Mouse (Mus musculus): ENCODE measurements around the gene Asic4. TPM values are rescaled to one million over a fixed set of nuclear protein-coding genes. Genes with fewer than 3 reads are reported as not detected.

Asic4 gene
- polyA plus RNA-seq, 1 experiment, result not detected

DNA sequence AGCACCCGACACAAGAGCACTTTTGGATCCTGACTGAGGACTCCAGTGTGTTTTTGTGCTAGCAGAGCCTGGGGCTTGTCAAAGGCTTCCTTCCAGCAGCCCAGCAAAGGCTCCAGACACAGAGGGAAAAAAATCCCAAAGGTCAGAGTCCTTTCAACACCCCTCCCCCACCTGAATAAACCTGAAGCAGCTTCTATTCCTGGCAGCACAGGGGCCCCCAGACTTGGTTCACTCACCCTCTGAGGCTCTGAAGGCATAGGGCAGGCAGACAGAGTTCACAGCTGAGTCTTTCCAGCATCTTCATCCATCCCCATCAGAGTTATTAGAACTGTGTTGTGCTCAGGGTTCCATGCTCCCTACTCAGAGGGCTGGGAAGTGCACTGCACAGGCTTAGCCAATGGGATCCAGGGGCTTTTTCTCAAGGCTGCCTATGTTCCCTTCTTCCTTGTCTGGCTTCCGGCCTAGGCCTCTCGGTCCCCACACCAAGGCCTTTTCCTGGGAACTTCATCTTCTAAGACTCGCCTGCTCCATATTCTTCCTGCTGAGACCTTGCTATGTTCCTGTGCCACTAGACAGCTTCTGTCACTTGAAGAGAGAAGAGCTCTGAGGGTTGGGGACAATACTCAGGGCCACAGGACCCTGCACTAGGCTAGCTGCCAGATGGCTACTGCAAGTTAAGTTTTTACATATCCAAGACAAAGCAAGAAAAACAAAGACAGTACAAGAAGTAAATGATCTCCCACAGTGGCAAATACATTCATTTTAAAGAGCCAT is 61.4 kb downstream of the Asic4 start:
- no peak overlapping the region for H3K4me3 ChIP-seq (ENCODE audit: insufficient read depth, low read depth, low read length)
- TF ChIP-seq POLR2A (IDR thresholded peaks at IDR 0.05; ENCODE audit: insufficient read depth, low read depth, low read length), result no peak
- TF ChIP-seq CTCF (IDR thresholded peaks at IDR 0.05; ENCODE audit: insufficient read depth, low read depth, low read length), result no peak
- 60% methylated on average over 4 of the region's 4 CpGs for WGBS
- peaks cover 12% of the 10 kb centered on the region for H3K4me1 ChIP-seq (ENCODE audit: control insufficient read depth, insufficient read depth, low read length)
- no peak overlapping the region for H3K27ac ChIP-seq (ENCODE audit: insufficient read depth, low read depth, low read length)

DNA sequence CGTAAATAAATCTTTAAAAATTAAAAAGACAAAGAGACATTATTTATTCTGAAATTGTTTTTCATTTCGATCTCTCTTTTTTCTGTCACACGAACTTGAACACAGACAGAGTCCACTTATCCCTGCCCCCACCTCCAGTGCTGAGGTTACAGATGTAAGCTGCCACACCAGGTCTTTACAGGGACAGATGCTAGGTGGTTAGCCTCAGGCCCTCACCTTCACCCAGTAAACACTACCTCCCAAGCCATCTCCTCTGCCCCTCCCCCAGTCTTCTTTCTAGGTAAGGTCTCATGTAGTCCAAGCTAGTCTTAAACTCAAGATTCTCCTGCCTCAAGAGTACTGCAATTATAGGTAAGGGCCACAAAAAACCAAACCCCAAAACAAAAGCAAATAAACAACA is 62.3 kb downstream of the Asic4 start:
- TF ChIP-seq POLR2A (IDR thresholded peaks at IDR 0.05; ENCODE audit: insufficient read depth, low read depth, low read length), result no peak
- no peak for TF ChIP-seq CTCF (IDR thresholded peaks at IDR 0.05; ENCODE audit: insufficient read depth, low read depth, low read length)
- peaks cover 5% of the 10 kb centered on the region; the same call in 1 of the 2 replicates for H3K4me1 ChIP-seq (ENCODE audit: control insufficient read depth, insufficient read depth, low read length)
- WGBS, result 94% methylated on average over 3 of the region's 3 CpGs
- no peak overlapping the region for H3K4me3 ChIP-seq (ENCODE audit: insufficient read depth, low read depth, low read length)
- no peak overlapping the region for H3K27ac ChIP-seq (ENCODE audit: insufficient read depth, low read depth, low read length)

DNA sequence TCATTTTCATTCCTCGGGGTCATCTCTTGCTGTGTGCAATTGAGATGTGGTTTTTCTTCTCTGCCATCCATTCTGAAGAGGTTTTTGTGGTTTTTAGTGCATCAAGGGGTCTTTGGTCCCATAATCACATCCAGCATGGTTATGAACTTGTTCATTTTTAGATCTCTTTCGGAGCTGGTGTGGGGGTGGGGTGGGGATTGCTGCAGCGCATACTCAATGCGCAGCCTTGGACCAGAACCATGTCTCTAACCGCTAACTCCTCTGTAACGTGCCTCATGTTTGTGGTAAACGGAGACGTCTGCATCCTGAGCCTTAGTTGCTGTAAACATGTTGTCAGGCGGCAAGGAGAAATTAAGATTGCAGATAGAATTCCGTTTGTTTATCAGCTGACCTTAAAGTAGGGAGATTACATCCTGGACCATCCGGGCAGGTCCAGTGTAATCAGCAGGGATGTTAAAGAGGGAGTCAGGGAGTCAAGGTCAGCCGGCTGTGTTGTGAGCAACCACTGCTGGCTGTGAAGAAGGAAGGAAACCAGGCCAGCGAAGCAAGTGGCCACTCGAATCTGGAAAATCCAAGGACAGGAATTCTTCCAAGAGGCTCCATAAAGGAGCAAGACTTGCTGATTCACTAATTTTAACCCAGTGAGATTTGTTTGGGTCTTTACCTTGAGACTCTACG is 66.6 kb downstream of the Asic4 start:
- TF ChIP-seq POLR2A (IDR thresholded peaks at IDR 0.05; ENCODE audit: insufficient read depth, low read depth, low read length), result no peak
- TF ChIP-seq CTCF (IDR thresholded peaks at IDR 0.05; ENCODE audit: insufficient read depth, low read depth, low read length), result no peak
- WGBS, result 81% methylated on average over 15 of the region's 15 CpGs
- no peaks in the 10 kb centered on the region for H3K4me1 ChIP-seq (ENCODE audit: control insufficient read depth, insufficient read depth, low read length)
- H3K4me3 ChIP-seq (ENCODE audit: insufficient read depth, low read depth, low read length), result no peak overlapping the region
- no peak overlapping the region for H3K27ac ChIP-seq (ENCODE audit: insufficient read depth, low read depth, low read length)

DNA sequence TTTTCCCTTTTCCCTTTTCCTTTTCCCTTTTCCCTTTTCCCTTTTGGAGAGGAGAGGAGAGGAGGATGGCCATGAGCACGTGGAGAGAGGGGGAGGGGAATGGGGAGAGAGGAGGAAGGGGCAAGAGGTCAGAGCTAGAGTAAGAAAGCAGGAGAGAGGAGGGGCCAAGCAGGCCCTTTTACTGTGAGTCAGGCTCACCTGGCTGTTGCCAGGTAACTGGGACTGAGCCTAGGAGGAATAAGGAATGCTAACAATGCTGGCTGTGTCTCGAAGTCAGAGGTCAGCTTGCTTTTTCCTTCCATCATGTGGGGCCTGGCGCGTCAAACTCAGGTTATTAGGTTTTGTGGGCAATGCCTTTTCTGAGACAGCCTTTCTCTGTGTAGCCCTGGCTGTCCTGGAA is 67.7 kb downstream of the Asic4 start:
- WGBS, result 67% methylated on average over 4 of the region's 4 CpGs
- no peak overlapping the region for H3K27ac ChIP-seq (ENCODE audit: insufficient read depth, low read depth, low read length)
- TF ChIP-seq CTCF (IDR thresholded peaks at IDR 0.05; ENCODE audit: insufficient read depth, low read depth, low read length) (no peak), POLR2A (IDR thresholded peaks at IDR 0.05; ENCODE audit: insufficient read depth, low read depth, low read length) (no peak)
- H3K4me1 ChIP-seq (ENCODE audit: control insufficient read depth, insufficient read depth, low read length), result no peaks in the 10 kb centered on the region
- H3K4me3 ChIP-seq (ENCODE audit: insufficient read depth, low read depth, low read length), result no peak overlapping the region

DNA sequence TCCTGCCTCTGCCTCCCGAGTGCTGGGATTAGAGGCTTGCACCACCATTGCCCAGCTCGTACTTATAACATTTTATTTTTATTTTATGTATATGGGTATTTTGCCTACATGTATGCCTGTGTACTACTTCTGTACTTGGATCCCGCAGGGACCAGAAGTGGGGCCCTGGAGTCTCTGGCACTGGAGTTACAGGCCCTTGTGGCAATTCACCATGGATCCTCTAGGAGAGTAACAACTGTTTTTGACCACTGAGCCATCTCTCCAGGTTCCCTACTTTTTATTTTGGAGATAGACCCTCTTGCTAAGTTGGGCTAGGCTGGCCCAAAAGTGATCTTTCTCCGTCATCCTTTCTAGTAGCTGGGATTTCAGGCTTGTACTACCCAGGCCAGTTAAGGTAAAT is 68.2 kb downstream of the Asic4 start:
- no peak overlapping the region for H3K27ac ChIP-seq (ENCODE audit: insufficient read depth, low read depth, low read length)
- H3K4me3 ChIP-seq (ENCODE audit: insufficient read depth, low read depth, low read length), result no peak overlapping the region
- TF ChIP-seq CTCF (IDR thresholded peaks at IDR 0.05; ENCODE audit: insufficient read depth, low read depth, low read length) (no peak), POLR2A (IDR thresholded peaks at IDR 0.05; ENCODE audit: insufficient read depth, low read depth, low read length) (no peak)
- H3K4me1 ChIP-seq (ENCODE audit: control insufficient read depth, insufficient read depth, low read length), result no peaks in the 10 kb centered on the region
- WGBS, result 95% methylated on average over 4 of the region's 4 CpGs

DNA sequence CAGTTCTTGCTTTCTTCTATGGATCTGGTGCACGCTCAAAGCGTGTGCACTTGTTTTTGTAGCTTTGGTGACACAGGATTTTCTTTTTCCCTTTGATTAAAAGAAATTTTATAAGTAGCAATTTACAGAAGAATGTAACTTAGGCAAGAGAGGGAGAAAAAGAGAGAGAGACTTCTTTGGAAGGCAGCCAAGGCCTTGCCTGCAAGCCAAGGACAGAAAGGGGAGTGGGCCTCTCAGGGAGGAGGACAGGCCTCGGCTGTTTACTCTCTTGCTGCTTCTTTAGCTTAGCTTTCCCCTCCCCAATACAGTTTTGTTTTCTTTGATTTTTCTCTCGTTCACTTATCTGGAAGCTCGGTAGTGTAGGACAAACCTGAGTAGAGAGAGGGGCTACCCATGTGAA is 69.3 kb downstream of the Asic4 start:
- 43% methylated on average over 5 of the region's 5 CpGs for WGBS
- Histone ChIP-seq H3K27ac (ENCODE audit: insufficient read depth, low read depth, low read length) (no peak overlapping the region), H3K4me3 (ENCODE audit: insufficient read depth, low read depth, low read length) (no peak overlapping the region), H3K4me1 (ENCODE audit: control insufficient read depth, insufficient read depth, low read length) (no peaks in the 10 kb centered on the region)
- TF ChIP-seq POLR2A (IDR thresholded peaks at IDR 0.05; ENCODE audit: insufficient read depth, low read depth, low read length) (no peak), CTCF (IDR thresholded peaks at IDR 0.05; ENCODE audit: insufficient read depth, low read depth, low read length) (no peak)

DNA sequence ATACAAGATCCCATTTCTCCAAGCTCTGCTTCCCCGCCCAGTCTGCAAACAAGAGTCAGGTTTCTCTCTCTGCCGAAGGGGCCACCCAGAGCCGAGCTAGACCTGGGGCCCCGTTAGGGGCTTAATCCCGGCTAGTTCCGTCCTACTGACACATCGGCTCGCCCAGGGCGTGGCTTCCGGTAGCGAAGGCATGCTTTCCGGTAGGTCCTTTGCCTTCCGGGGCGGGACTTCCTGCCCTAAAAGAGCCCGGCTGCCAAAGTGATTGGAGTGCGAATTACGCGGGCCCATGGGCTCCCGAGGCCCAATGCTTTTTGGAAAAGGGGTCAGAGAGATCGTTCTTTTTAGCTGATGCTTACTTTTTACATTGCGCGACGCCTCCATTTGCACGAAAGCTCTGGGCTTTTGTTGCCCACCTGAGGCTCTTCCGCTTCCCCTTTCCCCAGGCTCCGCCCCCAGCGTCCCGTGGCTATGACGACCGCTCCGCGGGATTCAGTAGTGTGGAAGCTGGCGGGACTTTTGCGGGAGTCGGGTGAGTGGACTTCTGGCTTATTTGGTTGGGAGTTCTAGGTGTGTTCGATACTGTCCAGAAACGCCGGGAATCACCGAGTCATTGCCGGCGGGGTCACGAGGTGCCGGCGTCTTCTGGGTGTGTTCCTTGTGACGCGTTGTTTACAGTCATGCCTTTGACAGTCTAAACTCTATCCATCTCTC is 71.2 kb downstream of the Asic4 start, which contains the start of gene Stk11ip:
Stk11ip (plus strand) TSS at position 209 of the 711 bp plus-strand sequence.
- Histone ChIP-seq H3K4me3 (ENCODE audit: insufficient read depth, low read depth, low read length) (peak within 1 kb of the TSS; percentile 85), H3K4me1 (ENCODE audit: control insufficient read depth, insufficient read depth, low read length) (no peaks in the 10 kb centered on the region), H3K27ac (ENCODE audit: insufficient read depth, low read depth, low read length) (peak within 1 kb of the TSS; percentile 35; the same call in 1 of the 2 replicates)
- TF ChIP-seq CTCF (IDR thresholded peaks at IDR 0.05; ENCODE audit: insufficient read depth, low read depth, low read length) (no peak), POLR2A (IDR thresholded peaks at IDR 0.05; ENCODE audit: insufficient read depth, low read depth, low read length) (peak; percentile 83)
- WGBS, result under 1% methylated on average over 46 of the region's 46 CpGs

Other genes starting within 250 kb of the Asic4 start
- not detected in 2 replicates for gene Glb1l, start 239.6 kb upstream of the Asic4 start, polyA plus RNA-seq (2012; ENCODE audit: insufficient read depth, insufficient read length, low replicate concordance, missing spikeins)
- not detected in 2 replicates for gene Stk16, start 239.6 kb upstream of the Asic4 start, polyA plus RNA-seq (2012; ENCODE audit: insufficient read depth, insufficient read length, low replicate concordance, missing spikeins)
- gene Tuba4a, start 230.6 kb upstream of the Asic4 start, polyA plus RNA-seq (2012; ENCODE audit: insufficient read depth, insufficient read length, low replicate concordance, missing spikeins), result not detected in 2 replicates
- not detected in 2 replicates for gene A630095N17Rik, start 218.3 kb upstream of the Asic4 start, polyA plus RNA-seq (2012; ENCODE audit: insufficient read depth, insufficient read length, low replicate concordance, missing spikeins)
- not detected in 2 replicates for gene Dnajb2, start 214.0 kb upstream of the Asic4 start, polyA plus RNA-seq (2012; ENCODE audit: insufficient read depth, insufficient read length, low replicate concordance, missing spikeins)
- gene Ptprn, start 185.9 kb upstream of the Asic4 start, polyA plus RNA-seq (2012; ENCODE audit: insufficient read depth, insufficient read length, low replicate concordance, missing spikeins), result not detected in 2 replicates
- gene Resp18, start 172.0 kb upstream of the Asic4 start, polyA plus RNA-seq (2012; ENCODE audit: insufficient read depth, insufficient read length, low replicate concordance, missing spikeins), result not detected in 2 replicates
- not detected in 2 replicates for gene Dnpep, start 132.4 kb upstream of the Asic4 start, polyA plus RNA-seq (2012; ENCODE audit: insufficient read depth, insufficient read length, low replicate concordance, missing spikeins)
- not detected in 2 replicates for gene Des, start 90.1 kb upstream of the Asic4 start, polyA plus RNA-seq (2012; ENCODE audit: insufficient read depth, insufficient read length, low replicate concordance, missing spikeins)
- not detected in 2 replicates for gene Speg, start 75.1 kb upstream of the Asic4 start, polyA plus RNA-seq (2012; ENCODE audit: insufficient read depth, insufficient read length, low replicate concordance, missing spikeins)
- gene Gmppa, start 14.5 kb upstream of the Asic4 start, polyA plus RNA-seq (2012; ENCODE audit: insufficient read depth, insufficient read length, low replicate concordance, missing spikeins), result not detected in 2 replicates
- not detected in 2 replicates for gene Chpf, start 28.9 kb downstream of the Asic4 start, polyA plus RNA-seq (2012; ENCODE audit: insufficient read depth, insufficient read length, low replicate concordance, missing spikeins)
- not detected in 2 replicates for gene Tmem198, start 29.1 kb downstream of the Asic4 start, polyA plus RNA-seq (2012; ENCODE audit: insufficient read depth, insufficient read length, low replicate concordance, missing spikeins)
- not detected in 2 replicates for gene Obsl1, start 56.0 kb downstream of the Asic4 start, polyA plus RNA-seq (2012; ENCODE audit: insufficient read depth, insufficient read length, low replicate concordance, missing spikeins)
- not detected in 2 replicates for gene Inha, start 56.6 kb downstream of the Asic4 start, polyA plus RNA-seq (2012; ENCODE audit: insufficient read depth, insufficient read length, low replicate concordance, missing spikeins)
- gene Stk11ip, start 71.1 kb downstream of the Asic4 start, polyA plus RNA-seq (2012; ENCODE audit: insufficient read depth, insufficient read length, low replicate concordance, missing spikeins), result not detected in 2 replicates
- gene Slc4a3, start 95.8 kb downstream of the Asic4 start, polyA plus RNA-seq (2012; ENCODE audit: insufficient read depth, insufficient read length, low replicate concordance, missing spikeins), result not detected in 2 replicates